Mouse (Mus musculus) testis, adult 2 months (tissue): ENCODE data around the gene Dna2.

Source experiments
- CTCF ChIP-seq: fragments of 200-500 bp; IDR thresholded peaks from 2 replicates; pipeline ENCODE4 v1.5.1; 2012; ENCODE audit warnings: low read depth, mild to moderate bottlenecking, inconsistent platforms, low read length, moderate library complexity; ENCODE audit not compliant: control insufficient read depth, insufficient read depth, insufficient replicate concordance
- POLR2A ChIP-seq: fragments of 200-500 bp; IDR thresholded peaks from 2 replicates; pipeline ENCODE4 v1.6.1; 2012; ENCODE audit warnings: low read depth, mild to moderate bottlenecking, inconsistent platforms, low read length, moderate library complexity; ENCODE audit not compliant: control insufficient read depth

DNA sequence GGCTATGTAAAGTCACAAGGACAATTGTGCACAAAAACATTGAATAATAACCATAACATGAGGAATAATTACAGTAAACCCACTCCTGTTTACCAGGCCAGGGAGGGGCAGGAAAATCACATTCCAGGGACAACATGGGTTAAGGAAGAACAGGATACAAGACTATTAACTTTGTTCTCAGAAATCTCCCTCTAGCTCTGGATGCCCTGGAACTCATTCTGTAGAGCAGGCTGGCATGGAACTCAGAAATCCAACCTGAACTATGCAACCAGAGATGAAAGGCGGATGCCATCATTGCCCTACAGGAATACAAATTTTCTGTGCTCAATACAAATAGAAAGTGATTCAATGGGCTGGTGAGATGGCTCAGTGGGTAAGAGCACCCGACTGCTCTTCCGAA is 49.4 kb upstream of the Dna2 start:
- TF ChIP-seq CTCF (no peak), POLR2A (no peak)
